In the genomic region with DNA sequence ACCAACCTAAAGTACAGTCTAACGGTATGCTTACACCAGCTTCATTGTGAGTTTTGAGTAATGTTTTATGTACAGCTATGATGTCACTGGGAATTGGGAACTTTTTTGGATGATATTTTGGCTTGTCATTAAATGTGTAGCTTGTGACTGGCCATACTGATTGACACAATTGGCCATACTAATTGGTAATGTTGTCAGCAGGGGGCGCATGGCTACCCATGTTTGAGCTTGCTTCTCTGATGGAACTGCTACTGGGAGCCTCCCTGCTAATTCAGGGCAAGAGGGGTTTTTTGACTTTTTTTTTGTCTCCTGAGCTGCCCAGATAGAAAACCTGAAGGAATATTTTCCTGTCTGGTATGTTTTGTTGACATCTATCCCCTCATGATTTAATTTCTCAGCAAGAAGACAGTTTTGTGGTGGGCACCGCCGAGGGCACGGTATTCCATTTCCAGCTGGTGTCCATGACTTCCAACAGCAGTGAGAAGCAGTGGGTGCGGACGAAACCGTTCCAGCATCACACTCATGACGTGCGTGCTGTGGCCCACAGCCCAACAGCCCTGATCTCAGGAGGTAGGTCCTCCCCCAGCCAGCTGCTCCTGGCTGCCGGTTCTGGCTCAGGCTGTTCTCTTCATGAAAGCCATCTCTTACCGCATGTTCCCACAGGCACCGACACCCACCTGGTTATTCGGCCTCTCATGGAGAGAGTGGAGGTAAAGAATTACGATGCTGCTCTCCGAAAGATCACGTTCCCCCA, we compare ENCODE assay signal across 10 mouse cellular contexts. TPM values are rescaled to one million over a fixed set of nuclear protein-coding genes. Genes with fewer than 3 reads are reported as not detected.
DNase-seq lines count a peak whose midpoint lies in the region; ATAC-seq and TF ChIP-seq lines count a peak whose summit lies in the region.
"Had no signal": no experiment of that assay in that cellular context is flagged by ENCODE, and none has a peak within 500 bp of the region (broad histone marks: within the 10 kb centered on the region; RNA-seq: fewer than 3 reads in every experiment).

No protein-coding gene starts in this region.

- no peak overlapping the region for H3K4me3 ChIP-seq in forebrain, postnatal 0 days (ENCODE audit: low read depth, low read length)
- no peak overlapping the region for H3K4me3 ChIP-seq in forebrain, embryonic 12.5 days (replicated peaks)
- H3K4me3 ChIP-seq in lung, adult 2 months (replicated peaks; ENCODE audit: extremely low read depth, low read depth, low read length) = no peak overlapping the region
- H3K4me3 ChIP-seq in spleen, adult 2 months (ENCODE audit: extremely low read depth, insufficient read depth, insufficient read length) = no peak overlapping the region
- H3K4me3 ChIP-seq: heart, embryonic 13.5 days; myocyte had no signal

- H3K27ac ChIP-seq in forebrain, postnatal 0 days (ENCODE audit: low read depth, low read length) = no peak overlapping the region
- H3K27ac ChIP-seq in forebrain, embryonic 12.5 days = no peak overlapping the region
- H3K27ac ChIP-seq in spleen, adult 2 months (ENCODE audit: insufficient read depth, low read length) = no peak overlapping the region

- no peaks in the 10 kb centered on the region for H3K27me3 ChIP-seq in forebrain, postnatal 0 days (ENCODE audit: insufficient read depth, low read length)
- no peaks in the 10 kb centered on the region for H3K27me3 ChIP-seq in forebrain, embryonic 12.5 days
- no peaks in the 10 kb centered on the region for H3K27me3 ChIP-seq in spleen, adult 2 months (ENCODE audit: control insufficient read depth, insufficient read depth, low read length)
- H3K27me3 ChIP-seq: heart, embryonic 13.5 days had no signal

- TF ChIP-seq POLR2A in lung, adult 2 months (IDR thresholded peaks at IDR 0.05; ENCODE audit: borderline replicate concordance, extremely low read depth, low read depth, low read length) = no peak
- TF ChIP-seq POLR2A in spleen, adult 2 months (IDR thresholded peaks at IDR 0.05; ENCODE audit: low read depth, low read length) = no peak

- H3K4me1 ChIP-seq in forebrain, postnatal 0 days (ENCODE audit: insufficient read depth) = no peaks in the 10 kb centered on the region
- no peaks in the 10 kb centered on the region for H3K4me1 ChIP-seq in forebrain, embryonic 12.5 days
- peaks cover 5% of the 10 kb centered on the region for H3K4me1 ChIP-seq in lung, adult 2 months (ENCODE audit: control insufficient read depth, insufficient read depth, low read length)
- no peaks in the 10 kb centered on the region for H3K4me1 ChIP-seq in spleen, adult 2 months (ENCODE audit: control insufficient read depth, insufficient read depth, insufficient read length)
- H3K4me1 ChIP-seq: heart, embryonic 13.5 days had no signal

- 88% methylated on average over 17 of the region's 17 CpGs for WGBS in forebrain, postnatal 0 days
- 92% methylated on average over 17 of the region's 17 CpGs for WGBS in forebrain, embryonic 12.5 days
- 91% methylated on average over 17 of the region's 17 CpGs for WGBS in lung, adult 2 months
- WGBS in spleen, adult 2 months = 91% methylated on average over 17 of the region's 17 CpGs

- H3K9ac ChIP-seq in forebrain, postnatal 0 days = no peak overlapping the region
- no peak overlapping the region for H3K9ac ChIP-seq in forebrain, embryonic 12.5 days
- H3K9ac ChIP-seq: heart, embryonic 13.5 days had no signal

- no peak overlapping the region for H3K4me2 ChIP-seq in forebrain, postnatal 0 days (ENCODE audit: low read depth)
- no peak overlapping the region for H3K4me2 ChIP-seq in forebrain, embryonic 12.5 days
- H3K4me2 ChIP-seq: heart, embryonic 13.5 days had no signal

- no peak for ATAC-seq in forebrain, postnatal 0 days
- no peak for ATAC-seq in forebrain, embryonic 12.5 days (ENCODE audit: low FRiP score)

- DNase-seq in forebrain, postnatal 0 days = peak; percentile 52
- peak; percentile 79 for DNase-seq in urinary bladder, postnatal 14 days (ENCODE audit: low spot score)
- DNase-seq in urinary bladder, adult 2 months (ENCODE audit: low spot score) = no peak
- peak; percentile 83 to 88 for DNase-seq in frontal cortex, adult 2 months (ENCODE audit: extremely low spot score in 1 of 2, low spot score in 1 of 2)
- peak; percentile 79 to 91 for DNase-seq in kidney, postnatal 25 days
- peak; percentile 64 for DNase-seq in lung, adult 2 months
- peak in 1 of 2 experiments; percentile 56 for DNase-seq in spleen, adult 2 months (ENCODE audit: low read depth in 1 of 2, low spot score in 2 of 2)

- TF ChIP-seq CTCF in forebrain, postnatal 0 days (IDR thresholded peaks at IDR 0.05; ENCODE audit: low read depth) = peak; percentile 69
- peak; percentile 60 for TF ChIP-seq CTCF in lung, adult 2 months (IDR thresholded peaks at IDR 0.05; ENCODE audit: insufficient read depth, low read length)
- peak; percentile 40; the same call in 1 of the 2 replicates for TF ChIP-seq CTCF in spleen, adult 2 months (IDR thresholded peaks at IDR 0.05; ENCODE audit: extremely low read depth, insufficient read depth, insufficient read length, insufficient replicate concordance)

- H3K9me3 ChIP-seq in forebrain, postnatal 0 days (ENCODE audit: low read length) = no peaks in the 10 kb centered on the region
- no peaks in the 10 kb centered on the region for H3K9me3 ChIP-seq in forebrain, embryonic 12.5 days
- H3K9me3 ChIP-seq: heart, embryonic 13.5 days had no signal

- peaks cover 55% of the 10 kb centered on the region for H3K36me3 ChIP-seq in forebrain, postnatal 0 days (ENCODE audit: insufficient read depth)
- peaks cover 83% of the 10 kb centered on the region for H3K36me3 ChIP-seq in forebrain, embryonic 12.5 days (replicated peaks)
- peaks cover 24% of the 10 kb centered on the region for H3K36me3 ChIP-seq in spleen, adult 2 months (ENCODE audit: control insufficient read depth, insufficient read depth, low read length)

RNA-seq across cellular contexts. Expression of a gene that starts 12.5 kb away (rescaled TPM):
- 22.2 and 23.2 TPM in 2 replicates for total RNA-seq in forebrain, postnatal 0 days (2014; rRNA removed)
- polyA plus RNA-seq in forebrain, postnatal 0 days (2015; fragmentation: Nextera tagmentation; extraction: Ambion mirVana) = 26.9 and 30.4 TPM in 2 replicates
- 59.4 and 59.6 TPM in 2 replicates for polyA plus RNA-seq in forebrain, embryonic 12.5 days (2016; fragmentation: Nextera tagmentation; extraction: Ambion mirVana)
- polyA plus RNA-seq in urinary bladder, adult 2 months (2012; rRNA removed) = 24.7 and 30.2 TPM in 2 replicates
- 27.4 and 28.9 TPM in 2 replicates for polyA plus RNA-seq in frontal cortex, adult 2 months (2012; rRNA removed)
- polyA plus RNA-seq in lung, adult 2 months (2012; rRNA removed) = 12.3 and 14.5 TPM in 2 replicates
- 13.6 and 15.5 TPM in 2 replicates for polyA plus RNA-seq in spleen, adult 2 months (2012; rRNA removed)

RNA-seq across cellular contexts. Expression of a gene that starts 29.6 kb away (rescaled TPM):
- total RNA-seq in forebrain, postnatal 0 days (2014; rRNA removed) = 6.1 and 6.9 TPM in 2 replicates
- 1.7 and 3.0 TPM in 2 replicates for polyA plus RNA-seq in forebrain, postnatal 0 days (2015; fragmentation: Nextera tagmentation; extraction: Ambion mirVana)
- polyA plus RNA-seq in forebrain, embryonic 12.5 days (2016; fragmentation: Nextera tagmentation; extraction: Ambion mirVana) = 6.9 and 8.9 TPM in 2 replicates
- 26.8 and 28.9 TPM in 2 replicates for polyA plus RNA-seq in urinary bladder, adult 2 months (2012; rRNA removed)
- 6.0 and 6.8 TPM in 2 replicates for polyA plus RNA-seq in frontal cortex, adult 2 months (2012; rRNA removed)
- 9.9 and 12.1 TPM in 2 replicates for polyA plus RNA-seq in lung, adult 2 months (2012; rRNA removed)
- 4.9 and 5.5 TPM in 2 replicates for polyA plus RNA-seq in spleen, adult 2 months (2012; rRNA removed)

RNA-seq across cellular contexts. Expression of a gene that starts 35.9 kb away (rescaled TPM):
- total RNA-seq in forebrain, postnatal 0 days (2014; rRNA removed) = 18.1 and 19.7 TPM in 2 replicates
- 0.77 and 0.86 TPM in 2 replicates for polyA plus RNA-seq in forebrain, postnatal 0 days (2015; fragmentation: Nextera tagmentation; extraction: Ambion mirVana)
- 0.56 and 0.62 TPM in 2 replicates for polyA plus RNA-seq in forebrain, embryonic 12.5 days (2016; fragmentation: Nextera tagmentation; extraction: Ambion mirVana)
- 3.1 TPM in 2 replicates for polyA plus RNA-seq in urinary bladder, adult 2 months (2012; rRNA removed)
- 0.78 and 0.90 TPM in 2 replicates for polyA plus RNA-seq in frontal cortex, adult 2 months (2012; rRNA removed)
- polyA plus RNA-seq in lung, adult 2 months (2012; rRNA removed) = 0.48 and 0.89 TPM in 2 replicates
- 0.11 and 0.15 TPM in 2 replicates for polyA plus RNA-seq in spleen, adult 2 months (2012; rRNA removed)
